Comparison of ENCODE assay signal across 24 mouse cellular contexts in the genomic region with DNA sequence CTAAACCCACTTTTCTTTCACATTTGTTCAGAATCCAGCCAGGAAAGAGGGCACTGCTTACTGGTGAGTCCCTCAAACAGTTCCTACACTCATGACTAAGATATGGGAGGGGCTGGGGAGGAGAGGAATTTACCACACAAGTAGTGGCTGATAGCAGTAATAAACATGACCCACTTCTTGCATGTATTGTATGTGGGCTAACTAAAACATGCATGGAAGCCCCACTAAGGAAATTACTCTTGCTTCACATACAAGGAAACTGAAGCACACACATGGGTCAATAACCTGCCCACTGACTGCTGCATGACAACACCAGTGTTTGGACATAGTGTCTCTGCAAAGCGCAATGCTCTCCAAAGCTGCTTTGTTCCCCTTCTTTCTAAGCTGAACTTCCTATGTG.
DNase-seq lines count a peak whose midpoint lies in the region; ATAC-seq and TF ChIP-seq lines count a peak whose summit lies in the region.
"Had no signal": no experiment of that assay in that cellular context is flagged by ENCODE, and none has a peak within 500 bp of the region (broad histone marks: within the 10 kb centered on the region; RNA-seq: fewer than 3 reads in every experiment).

No protein-coding gene starts in this region.

- 0 out of 2 replicates have a peak, but pooled peaks have one; percentile 31 for ATAC-seq in liver, postnatal 0 days
- ATAC-seq: CD4-positive, CD25-positive, alpha-beta regulatory T cell, adult 4 months; forebrain, embryonic 14.5 days had no signal

- H3K9me3 ChIP-seq in liver, postnatal 0 days (ENCODE audit: low read length) = no peaks in the 10 kb centered on the region
- no peaks in the 10 kb centered on the region for H3K9me3 ChIP-seq in megakaryocyte, embryonic 14.5 days
- H3K9me3 ChIP-seq in midbrain, embryonic 10.5 days (replicated peaks) = no peaks in the 10 kb centered on the region
- H3K9me3 ChIP-seq: embryonic facial prominence, embryonic 15.5 days; forebrain, embryonic 10.5 days; G1E; hindbrain, embryonic 15.5 days had no signal

- no peaks in the 10 kb centered on the region for H3K4me1 ChIP-seq in liver, postnatal 0 days (ENCODE audit: insufficient read depth)
- H3K4me1 ChIP-seq in megakaryocyte, embryonic 14.5 days = peaks cover 55% of the 10 kb centered on the region
- no peaks in the 10 kb centered on the region for H3K4me1 ChIP-seq in midbrain, embryonic 10.5 days
- H3K4me1 ChIP-seq: embryonic facial prominence, embryonic 15.5 days; hindbrain, embryonic 15.5 days had no signal

- H3K4me3 ChIP-seq in liver, postnatal 0 days (ENCODE audit: low read depth, low read length) = no peak overlapping the region
- H3K4me3 ChIP-seq in megakaryocyte, embryonic 14.5 days (replicated peaks) = peak overlapping the region; percentile 72
- no peak overlapping the region for H3K4me3 ChIP-seq in midbrain, embryonic 10.5 days
- H3K4me3 ChIP-seq: embryonic facial prominence, embryonic 15.5 days; erythroblast, embryonic 14.5 days; forebrain, embryonic 10.5 days; gastrocnemius, adult 2 months; heart, adult 2 months; hindbrain, embryonic 15.5 days had no signal

- no peaks in the 10 kb centered on the region for H3K27me3 ChIP-seq in liver, postnatal 0 days (ENCODE audit: insufficient read depth, low read length)
- no peaks in the 10 kb centered on the region for H3K27me3 ChIP-seq in megakaryocyte, embryonic 14.5 days (replicated peaks)
- no peaks in the 10 kb centered on the region for H3K27me3 ChIP-seq in midbrain, embryonic 10.5 days (ENCODE audit: low read depth, poor library complexity, severe bottlenecking)
- H3K27me3 ChIP-seq: embryonic facial prominence, embryonic 15.5 days; hindbrain, embryonic 15.5 days had no signal

- no peak for TF ChIP-seq CTCF in liver, postnatal 0 days (IDR thresholded peaks at IDR 0.05; ENCODE audit: low read depth)

- no peaks in the 10 kb centered on the region for H3K36me3 ChIP-seq in liver, postnatal 0 days (replicated peaks; ENCODE audit: insufficient read depth, low read length)
- H3K36me3 ChIP-seq in megakaryocyte, embryonic 14.5 days (replicated peaks; ENCODE audit: low read length) = peaks cover 90% of the 10 kb centered on the region
- H3K36me3 ChIP-seq in midbrain, embryonic 10.5 days = no peaks in the 10 kb centered on the region
- H3K36me3 ChIP-seq: forebrain, embryonic 10.5 days; hindbrain, embryonic 15.5 days had no signal

- no peak overlapping the region for H3K4me2 ChIP-seq in liver, postnatal 0 days (ENCODE audit: low read depth, low read length)
- H3K4me2 ChIP-seq: embryonic facial prominence, embryonic 15.5 days; heart, embryonic 11.5 days; hindbrain, embryonic 15.5 days had no signal

- 83% methylated on average over 1 of the region's 1 CpGs for WGBS in liver, postnatal 0 days (ENCODE audit: insufficient replicate concordance)
- WGBS in midbrain, embryonic 10.5 days = 98% methylated on average over 1 of the region's 1 CpGs

- H3K9ac ChIP-seq in liver, postnatal 0 days (replicated peaks) = no peak overlapping the region
- H3K9ac ChIP-seq: embryonic facial prominence, embryonic 15.5 days; hindbrain, embryonic 15.5 days had no signal

- no peak for DNase-seq in liver, postnatal 0 days
- DNase-seq in liver (no peak), 416B (ENCODE audit: low read depth) (peak; percentile 33), NIH3T3 (ENCODE audit: low read depth) (peak; percentile 37)
- DNase-seq in cerebellum, adult 11 months = no peak
- DNase-seq in midbrain, embryonic 10.5 days (ENCODE audit: low spot score) = no peak
- DNase-seq: adrenal gland, adult 2 months; adrenal gland, postnatal 25 days; B cell, adult 2 months; cerebellum, adult 2 months; cerebellum, postnatal 10 days; embryo, embryonic 11 days; gastrocnemius, adult 2 months; gastrocnemius, postnatal 36 days; heart, adult 2 months had no signal

- no peak for TF ChIP-seq EP300 in liver, postnatal 0 days (IDR thresholded peaks at IDR 0.05; ENCODE audit: low read depth)

- peak overlapping the region; percentile 23; the same call in 1 of the 2 replicates for H3K27ac ChIP-seq in liver, postnatal 0 days (ENCODE audit: low read depth)
- no peak overlapping the region for H3K27ac ChIP-seq in midbrain, embryonic 10.5 days (replicated peaks)
- H3K27ac ChIP-seq: embryonic facial prominence, embryonic 15.5 days; forebrain, embryonic 10.5 days; gastrocnemius, adult 2 months; heart, adult 2 months; hindbrain, embryonic 15.5 days had no signal

Comparison
In these comparisons a context has a peak if more than half of its experiments do, and no peak if none do; other contexts are left out.
1. DNase-seq: peak in 416B (single experiment) and NIH3T3 (single experiment); none in liver, postnatal 0 days (single experiment), liver (single experiment), cerebellum, adult 11 months (single experiment) and midbrain, embryonic 10.5 days (single experiment).